ENCODE assay signal across 10 mouse cellular contexts in genomic region chr14:122471449-122472085, GRCm38 (mm10). TPM values are rescaled to one million over a fixed set of nuclear protein-coding genes. Genes with fewer than 3 reads are reported as not detected.
DNase-seq lines count a peak whose midpoint lies in the region; ATAC-seq lines count a peak whose summit lies in the region.
"Had no signal": no experiment of that assay in that cellular context is flagged by ENCODE, and none has a peak within 500 bp of the region (broad histone marks: within the 10 kb centered on the region; RNA-seq: fewer than 3 reads in every experiment).

No protein-coding gene starts in this region.

- H3K4me1 ChIP-seq in embryonic facial prominence, embryonic 14.5 days (ENCODE audit: control insufficient read depth, insufficient read depth, low read length) = peaks cover 12% of the 10 kb centered on the region
- peaks cover 5% of the 10 kb centered on the region; the same call in 1 of the 2 replicates for H3K4me1 ChIP-seq in hindbrain, embryonic 16.5 days (ENCODE audit: control insufficient read depth, insufficient read depth, low read depth, low read length)
- peaks cover 20% of the 10 kb centered on the region for H3K4me1 ChIP-seq in liver, embryonic 12.5 days

- no peak overlapping the region for H3K9ac ChIP-seq in embryonic facial prominence, embryonic 14.5 days (ENCODE audit: low read depth, low read length)
- peak overlapping the region; percentile 35 for H3K9ac ChIP-seq in hindbrain, embryonic 16.5 days (ENCODE audit: low read depth, low read length)
- no peak overlapping the region for H3K9ac ChIP-seq in liver, embryonic 12.5 days

- H3K4me2 ChIP-seq in embryonic facial prominence, embryonic 14.5 days (ENCODE audit: low read depth, low read length) = peak overlapping the region; percentile 27; the same call in 1 of the 2 replicates
- peak overlapping the region; percentile 56 for H3K4me2 ChIP-seq in hindbrain, embryonic 16.5 days (ENCODE audit: low read length)
- H3K4me2 ChIP-seq in liver, embryonic 12.5 days = no peak overlapping the region

- H3K4me3 ChIP-seq in embryonic facial prominence, embryonic 14.5 days (ENCODE audit: low read depth, low read length) = no peak overlapping the region
- H3K4me3 ChIP-seq in hindbrain, embryonic 16.5 days (ENCODE audit: low read length) = peak overlapping the region; percentile 21
- H3K4me3 ChIP-seq in liver, embryonic 12.5 days = no peak overlapping the region
- H3K4me3 ChIP-seq: left cerebral cortex, adult 2 months had no signal

- no peak overlapping the region for H3K27ac ChIP-seq in embryonic facial prominence, embryonic 14.5 days (replicated peaks; ENCODE audit: low read depth, low read length)
- peak overlapping the region; percentile 71 for H3K27ac ChIP-seq in hindbrain, embryonic 16.5 days (ENCODE audit: low read depth, low read length)
- H3K27ac ChIP-seq in liver, embryonic 12.5 days = no peak overlapping the region
- H3K27ac ChIP-seq: left cerebral cortex, adult 2 months had no signal

- WGBS in embryonic facial prominence, embryonic 14.5 days = 9% methylated on average over 30 of the region's 31 CpGs
- WGBS in hindbrain, embryonic 16.5 days = 8% methylated on average over 31 of the region's 31 CpGs
- WGBS in liver, embryonic 12.5 days (ENCODE audit: insufficient replicate concordance) = 6% methylated on average over 31 of the region's 31 CpGs

- H3K36me3 ChIP-seq in embryonic facial prominence, embryonic 14.5 days (ENCODE audit: control insufficient read depth, insufficient read depth, low read length) = no peaks in the 10 kb centered on the region
- no peaks in the 10 kb centered on the region for H3K36me3 ChIP-seq in hindbrain, embryonic 16.5 days (ENCODE audit: control insufficient read depth, insufficient read depth, low read length)
- no peaks in the 10 kb centered on the region for H3K36me3 ChIP-seq in liver, embryonic 12.5 days

- peaks cover 99% of the 10 kb centered on the region for H3K27me3 ChIP-seq in embryonic facial prominence, embryonic 14.5 days (replicated peaks; ENCODE audit: control insufficient read depth, insufficient read depth, low read length)
- peaks cover 20% of the 10 kb centered on the region for H3K27me3 ChIP-seq in hindbrain, embryonic 16.5 days (replicated peaks; ENCODE audit: control insufficient read depth, insufficient read depth, low read length)
- peaks cover 100% of the 10 kb centered on the region for H3K27me3 ChIP-seq in liver, embryonic 12.5 days (replicated peaks)

- ATAC-seq in embryonic facial prominence, embryonic 14.5 days (ENCODE audit: low read depth) = no peak
- ATAC-seq in hindbrain, embryonic 16.5 days = no peak
- no peak for ATAC-seq in liver, embryonic 12.5 days

- DNase-seq in cerebellum, postnatal 10 days = peak; percentile 85 to 88
- no peak for DNase-seq in embryonic facial prominence, embryonic 14.5 days (ENCODE audit: low spot score)
- peak; percentile 49 for DNase-seq in neural tube, embryonic 10.5 days (ENCODE audit: extremely low spot score, low spot score)
- DNase-seq in kidney, postnatal 4 days = no peak
- DNase-seq in layer of hippocampus, adult 11-12 months (ENCODE audit: low spot score) = no peak
- DNase-seq: adrenal gland, postnatal 25 days had no signal

- H3K9me3 ChIP-seq in embryonic facial prominence, embryonic 14.5 days (ENCODE audit: control insufficient read depth, low read length) = no peaks in the 10 kb centered on the region
- H3K9me3 ChIP-seq in hindbrain, embryonic 16.5 days (ENCODE audit: control insufficient read depth, low read length) = no peaks in the 10 kb centered on the region
- no peaks in the 10 kb centered on the region for H3K9me3 ChIP-seq in liver, embryonic 12.5 days (replicated peaks)

RNA-seq across cellular contexts. Expression of gene Zic2, which starts 3.7 kb away (rescaled TPM):
- 1.6 TPM in 2 replicates for polyA plus RNA-seq in embryonic facial prominence, embryonic 14.5 days (2014; fragmentation: Nextera tagmentation; extraction: Ambion mirVana)
- 7.3 and 7.8 TPM in 2 replicates for polyA plus RNA-seq in hindbrain, embryonic 16.5 days (2015; fragmentation: Nextera tagmentation; extraction: Ambion mirVana)
- polyA plus RNA-seq in liver, embryonic 12.5 days (2016; fragmentation: Nextera tagmentation; extraction: Ambion mirVana) = not detected in 2 replicates
- polyA plus RNA-seq: lung, embryonic 16.5 days had no signal

RNA-seq across cellular contexts. Expression of gene Zic5, which starts 6.1 kb away (rescaled TPM):
- polyA plus RNA-seq in embryonic facial prominence, embryonic 14.5 days (2014; fragmentation: Nextera tagmentation; extraction: Ambion mirVana) = 1.9 and 2.1 TPM in 2 replicates
- 14.9 and 15.2 TPM in 2 replicates for polyA plus RNA-seq in hindbrain, embryonic 16.5 days (2015; fragmentation: Nextera tagmentation; extraction: Ambion mirVana)
- not detected in 2 replicates for polyA plus RNA-seq in liver, embryonic 12.5 days (2016; fragmentation: Nextera tagmentation; extraction: Ambion mirVana)
- polyA plus RNA-seq: lung, embryonic 16.5 days had no signal

RNA-seq across cellular contexts. Expression of gene Gm10837, which starts 18.8 kb away (rescaled TPM):
- polyA plus RNA-seq in embryonic facial prominence, embryonic 14.5 days (2014; fragmentation: Nextera tagmentation; extraction: Ambion mirVana) = 0.14 TPM in 1 of 2 replicates, not detected in the other
- 0.80 and 0.84 TPM in 2 replicates for polyA plus RNA-seq in hindbrain, embryonic 16.5 days (2015; fragmentation: Nextera tagmentation; extraction: Ambion mirVana)
- polyA plus RNA-seq in liver, embryonic 12.5 days (2016; fragmentation: Nextera tagmentation; extraction: Ambion mirVana) = not detected in 2 replicates
- polyA plus RNA-seq: lung, embryonic 16.5 days had no signal

RNA-seq across cellular contexts. Expression of gene Gm5089, which starts 20.7 kb away (rescaled TPM):
- polyA plus RNA-seq in embryonic facial prominence, embryonic 14.5 days (2014; fragmentation: Nextera tagmentation; extraction: Ambion mirVana) = not detected in 2 replicates
- 1.8 and 2.1 TPM in 2 replicates for polyA plus RNA-seq in hindbrain, embryonic 16.5 days (2015; fragmentation: Nextera tagmentation; extraction: Ambion mirVana)
- not detected in 2 replicates for polyA plus RNA-seq in liver, embryonic 12.5 days (2016; fragmentation: Nextera tagmentation; extraction: Ambion mirVana)
- polyA plus RNA-seq: lung, embryonic 16.5 days had no signal

Comparison
In these comparisons a context has a peak if more than half of its experiments do, and no peak if none do; other contexts are left out.
1. DNase-seq: peak in cerebellum, postnatal 10 days (2 of 2) and neural tube, embryonic 10.5 days (single experiment); none in embryonic facial prominence, embryonic 14.5 days (single experiment), kidney, postnatal 4 days (0 of 2) and layer of hippocampus, adult 11-12 months (single experiment).